Mouse (Mus musculus) 416B (cell line): Measurements from ENCODE around the gene Rbm4.

ENCODE experiments used
- DNase-seq: peaks from one replicate; pipeline ENCODE4 v3.0.0; 2011; ENCODE audit warnings: low read depth

Rbm4 gene

DNA sequence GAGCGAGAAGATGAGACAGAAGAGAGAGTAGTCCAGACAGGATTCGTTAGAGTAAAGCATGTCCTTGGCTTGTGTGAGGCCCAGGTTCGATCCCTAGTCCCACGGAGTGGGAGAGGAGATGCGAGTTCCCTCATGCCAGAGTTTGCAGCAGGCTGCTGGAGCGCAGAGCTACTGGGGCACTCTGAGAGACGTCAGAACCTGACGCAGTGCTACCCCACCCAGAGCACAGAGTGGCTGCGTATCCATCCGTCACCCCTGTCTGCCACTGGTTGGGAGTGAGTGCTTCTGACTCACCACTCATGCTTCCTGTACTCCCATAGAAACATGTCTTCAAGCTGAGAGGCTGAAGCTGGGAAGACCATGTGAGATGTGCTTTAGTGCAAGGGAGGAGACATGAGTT is 52.2 kb downstream of the Rbm4 start:
- DNase-seq, result no peak

DNA sequence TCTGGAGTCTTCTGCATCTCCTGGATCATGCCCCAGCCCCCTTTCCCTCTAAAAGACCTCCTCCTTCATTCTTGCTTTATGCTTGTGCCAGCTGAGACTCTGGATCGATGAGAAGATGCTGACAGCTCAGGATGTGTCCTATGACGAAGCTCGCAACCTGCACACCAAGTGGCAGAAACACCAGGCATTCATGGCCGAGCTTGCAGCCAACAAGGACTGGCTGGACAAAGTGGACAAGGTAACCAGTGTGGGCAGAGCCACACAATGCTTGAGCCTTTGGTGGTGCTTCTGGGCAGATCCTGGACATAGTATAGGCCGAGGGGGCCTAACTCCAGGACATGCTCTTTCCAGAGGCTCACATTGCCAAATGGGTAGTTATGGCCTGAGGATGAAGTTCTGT is 53.9 kb downstream of the Rbm4 start:
- no peak for DNase-seq

DNA sequence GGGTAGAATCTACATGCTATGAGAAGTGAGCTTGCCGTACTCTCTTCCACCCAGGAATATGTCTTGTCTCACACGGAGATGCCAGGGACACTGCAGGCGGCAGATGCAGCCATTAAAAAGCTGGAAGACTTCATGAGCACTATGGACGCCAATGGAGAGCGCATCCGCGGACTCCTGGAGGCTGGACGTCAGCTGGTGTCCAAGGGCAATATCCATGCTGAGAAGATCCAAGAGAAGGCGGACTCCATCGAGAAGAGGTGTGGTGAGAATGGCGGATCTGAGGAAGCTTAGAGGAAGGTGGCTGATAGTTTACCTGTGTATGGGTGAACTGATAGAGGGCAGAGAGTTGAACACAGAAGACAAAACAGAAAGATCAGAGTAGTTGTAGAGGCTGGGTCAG is 54.6 kb downstream of the Rbm4 start:
- no peak for DNase-seq

DNA sequence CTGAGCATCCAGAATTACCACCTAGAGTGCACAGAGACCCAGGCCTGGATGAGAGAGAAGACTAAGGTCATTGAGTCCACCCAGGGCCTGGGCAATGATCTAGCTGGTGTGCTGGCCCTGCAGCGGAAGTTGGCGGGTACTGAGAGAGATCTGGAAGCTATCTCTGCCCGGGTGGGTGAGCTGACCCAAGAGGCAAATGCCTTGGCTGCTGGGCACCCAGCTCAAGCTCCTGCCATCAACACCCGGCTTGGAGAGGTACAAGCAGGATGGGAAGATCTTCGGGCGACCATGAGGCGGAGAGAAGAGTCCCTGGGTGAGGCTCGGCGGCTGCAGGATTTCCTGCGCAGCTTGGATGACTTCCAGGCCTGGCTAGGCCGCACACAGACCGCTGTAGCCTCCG is 55.8 kb downstream of the Rbm4 start:
- no peak for DNase-seq
